Mouse (Mus musculus): ENCODE results near the gene Antxr2. TPM values are rescaled to one million over a fixed set of nuclear protein-coding genes. Genes with fewer than 3 reads are reported as not detected.

Antxr2 gene
- total RNA-seq, 1 experiment, result 4.8 TPM

GRCm38 (mm10) chr5:98016247-98017203 lies 14.3 kb downstream of the Antxr2 start:
- DNase-seq (ENCODE audit: low read depth, low spot score), result no peak

DNA sequence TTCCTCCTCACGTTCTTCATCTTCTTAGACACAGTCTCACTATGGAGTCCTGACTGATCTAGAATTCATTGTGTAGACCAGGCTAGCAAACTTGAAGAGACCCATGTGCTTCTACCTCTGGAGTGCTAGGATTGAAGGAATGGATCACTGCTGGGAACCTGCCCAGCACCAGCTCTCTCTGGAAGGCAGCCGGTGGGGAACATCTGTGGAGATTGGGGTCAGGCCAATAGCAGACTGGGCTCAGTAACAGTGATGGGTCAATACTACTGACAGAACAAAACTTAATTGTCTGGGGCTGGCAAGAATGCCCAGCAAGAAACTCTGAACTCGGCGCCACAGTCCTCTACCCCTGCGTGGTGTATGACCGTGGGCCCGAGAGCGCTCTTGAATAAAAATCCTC lies 25.1 kb downstream of the Antxr2 start:
- Histone ChIP-seq H3K27ac (ENCODE audit: insufficient read depth, low read depth, low read length, poor library complexity, severe bottlenecking) (no peak overlapping the region), H3K4me3 (ENCODE audit: insufficient read depth in 1 of 2, low read depth in 1 of 2, low read length in 2 of 2, poor library complexity in 1 of 2, severe bottlenecking in 1 of 2) (no peak overlapping the region), H3K9ac (ENCODE audit: insufficient read depth, low read depth, low read length, poor library complexity, severe bottlenecking) (no peak overlapping the region), H3K9me3 (ENCODE audit: control insufficient read depth, insufficient read depth, low read depth, low read length) (no peaks in the 10 kb centered on the region), H3K36me3 (ENCODE audit: control insufficient read depth, insufficient read depth, low read length, poor library complexity, severe bottlenecking) (no peaks in the 10 kb centered on the region), H3K4me1 (ENCODE audit: control insufficient read depth in 2 of 2, insufficient read depth in 2 of 2, low read length in 2 of 2, poor library complexity in 1 of 2) (no peaks in the 10 kb centered on the region)
- in situ Hi-C loops (cut with MboI; ENCODE audit: low sequenced_read_pairs in 2 of 2, unreplicated experiment in 2 of 2), result no loop called here
- no peak for DNase-seq (ENCODE audit: low read depth, low spot score)
- TF ChIP-seq CHD2 (IDR thresholded peaks at IDR 0.05; ENCODE audit: low read depth, low read length) (no peak), HCFC1 (IDR thresholded peaks at IDR 0.05; ENCODE audit: borderline replicate concordance, insufficient read depth, low read length) (no peak), MAFK (IDR thresholded peaks at IDR 0.05; ENCODE audit: insufficient read depth, low read depth, low read length) (no peak), ZNF384 (IDR thresholded peaks at IDR 0.05; ENCODE audit: low read depth, low read length) (no peak), ZC3H11A (IDR thresholded peaks at IDR 0.05; ENCODE audit: borderline replicate concordance, low read depth, low read length) (no peak)

More at GRCm38 (mm10) chr5:98016247-98017203, 14.3 kb downstream of the Antxr2 start:
- H3K4me3 ChIP-seq (ENCODE audit: insufficient read depth in 1 of 2, low read depth in 1 of 2, low read length in 2 of 2, poor library complexity in 1 of 2, severe bottlenecking in 1 of 2), result no peak overlapping the region
- no peak overlapping the region for H3K9ac ChIP-seq (ENCODE audit: insufficient read depth, low read depth, low read length, poor library complexity, severe bottlenecking)
- TF ChIP-seq ZNF384 (IDR thresholded peaks at IDR 0.05; ENCODE audit: low read depth, low read length) (no peak), CHD2 (IDR thresholded peaks at IDR 0.05; ENCODE audit: low read depth, low read length) (no peak), HCFC1 (IDR thresholded peaks at IDR 0.05; ENCODE audit: borderline replicate concordance, insufficient read depth, low read length) (no peak), ZC3H11A (IDR thresholded peaks at IDR 0.05; ENCODE audit: borderline replicate concordance, low read depth, low read length) (no peak), MAFK (IDR thresholded peaks at IDR 0.05; ENCODE audit: insufficient read depth, low read depth, low read length) (no peak)
- no peaks in the 10 kb centered on the region for H3K36me3 ChIP-seq (ENCODE audit: control insufficient read depth, insufficient read depth, low read length, poor library complexity, severe bottlenecking)
- no peaks in the 10 kb centered on the region for H3K4me1 ChIP-seq (ENCODE audit: control insufficient read depth in 2 of 2, insufficient read depth in 2 of 2, low read length in 2 of 2, poor library complexity in 1 of 2)
- no peak overlapping the region for H3K27ac ChIP-seq (ENCODE audit: insufficient read depth, low read depth, low read length, poor library complexity, severe bottlenecking)
- H3K9me3 ChIP-seq (ENCODE audit: control insufficient read depth, insufficient read depth, low read depth, low read length), result no peaks in the 10 kb centered on the region
- in situ Hi-C loops (cut with MboI; ENCODE audit: low sequenced_read_pairs in 2 of 2, unreplicated experiment in 2 of 2), result no loop called here

- H3K9me3 ChIP-seq (ENCODE audit: control insufficient read depth, insufficient read depth, low read depth, low read length), result no peaks in the 10 kb centered on the region
- H3K27ac ChIP-seq (ENCODE audit: insufficient read depth, low read depth, low read length, poor library complexity, severe bottlenecking), result no peak overlapping the region
- no peak overlapping the region for H3K9ac ChIP-seq (ENCODE audit: insufficient read depth, low read depth, low read length, poor library complexity, severe bottlenecking)
- H3K4me1 ChIP-seq (ENCODE audit: control insufficient read depth in 2 of 2, insufficient read depth in 2 of 2, low read length in 2 of 2, poor library complexity in 1 of 2), result no peaks in the 10 kb centered on the region
- no peak overlapping the region for H3K4me3 ChIP-seq (ENCODE audit: insufficient read depth in 1 of 2, low read depth in 1 of 2, low read length in 2 of 2, poor library complexity in 1 of 2, severe bottlenecking in 1 of 2)
- in situ Hi-C loops (cut with MboI; ENCODE audit: low sequenced_read_pairs in 2 of 2, unreplicated experiment in 2 of 2), result no loop called here
- TF ChIP-seq ZC3H11A (IDR thresholded peaks at IDR 0.05; ENCODE audit: borderline replicate concordance, low read depth, low read length) (no peak), MAFK (IDR thresholded peaks at IDR 0.05; ENCODE audit: insufficient read depth, low read depth, low read length) (no peak), ZNF384 (IDR thresholded peaks at IDR 0.05; ENCODE audit: low read depth, low read length) (no peak), CHD2 (IDR thresholded peaks at IDR 0.05; ENCODE audit: low read depth, low read length) (no peak), HCFC1 (IDR thresholded peaks at IDR 0.05; ENCODE audit: borderline replicate concordance, insufficient read depth, low read length) (no peak)
- no peaks in the 10 kb centered on the region for H3K36me3 ChIP-seq (ENCODE audit: control insufficient read depth, insufficient read depth, low read length, poor library complexity, severe bottlenecking)
- DNase-seq (ENCODE audit: low read depth, low spot score), result no peak
These were observed 31.5 kb downstream of the Antxr2 start for GRCm38 (mm10) chr5:97999261-97999824.

GRCm38 (mm10) chr5:97996500-97997176 lies 34.2 kb downstream of the Antxr2 start:
- H3K27ac ChIP-seq (ENCODE audit: insufficient read depth, low read depth, low read length, poor library complexity, severe bottlenecking), result no peak overlapping the region
- no peak for DNase-seq (ENCODE audit: low read depth, low spot score)
- in situ Hi-C loops (cut with MboI; ENCODE audit: low sequenced_read_pairs in 2 of 2, unreplicated experiment in 2 of 2), result no loop called here
- H3K9me3 ChIP-seq (ENCODE audit: control insufficient read depth, insufficient read depth, low read depth, low read length), result no peaks in the 10 kb centered on the region
- TF ChIP-seq CHD2 (IDR thresholded peaks at IDR 0.05; ENCODE audit: low read depth, low read length) (no peak), ZC3H11A (IDR thresholded peaks at IDR 0.05; ENCODE audit: borderline replicate concordance, low read depth, low read length) (no peak), ZNF384 (IDR thresholded peaks at IDR 0.05; ENCODE audit: low read depth, low read length) (no peak), HCFC1 (IDR thresholded peaks at IDR 0.05; ENCODE audit: borderline replicate concordance, insufficient read depth, low read length) (no peak), MAFK (IDR thresholded peaks at IDR 0.05; ENCODE audit: insufficient read depth, low read depth, low read length) (no peak)
- H3K9ac ChIP-seq (ENCODE audit: insufficient read depth, low read depth, low read length, poor library complexity, severe bottlenecking), result no peak overlapping the region
- H3K4me3 ChIP-seq (ENCODE audit: insufficient read depth in 1 of 2, low read depth in 1 of 2, low read length in 2 of 2, poor library complexity in 1 of 2, severe bottlenecking in 1 of 2), result no peak overlapping the region
- no peaks in the 10 kb centered on the region for H3K36me3 ChIP-seq (ENCODE audit: control insufficient read depth, insufficient read depth, low read length, poor library complexity, severe bottlenecking)
- H3K4me1 ChIP-seq (ENCODE audit: control insufficient read depth in 2 of 2, insufficient read depth in 2 of 2, low read length in 2 of 2, poor library complexity in 1 of 2), result no peaks in the 10 kb centered on the region

Measured in ES-E14 (cell line).